ENCODE assay signal across 14 mouse cellular contexts in genomic region chr5:9446146-9446545, GRCm38 (mm10).
DNase-seq lines count a peak whose midpoint lies in the region; ATAC-seq and TF ChIP-seq lines count a peak whose summit lies in the region.
"Had no signal": no experiment of that assay in that cellular context is flagged by ENCODE, and none has a peak within 500 bp of the region (broad histone marks: within the 10 kb centered on the region; RNA-seq: fewer than 3 reads in every experiment).

No protein-coding gene starts in this region.

- 0% methylated on average over 1 of the region's 1 CpGs for WGBS in kidney, embryonic 16.5 days
- 17% methylated on average over 1 of the region's 1 CpGs for WGBS in limb, embryonic 14.5 days

- H3K27ac ChIP-seq in kidney, embryonic 16.5 days (ENCODE audit: low read length), result no peak overlapping the region
- H3K27ac ChIP-seq in limb, embryonic 14.5 days (replicated peaks; ENCODE audit: low read depth, low read length), result no peak overlapping the region
- H3K27ac ChIP-seq: lung, embryonic 15.5 days had no signal

- H3K9me3 ChIP-seq in kidney, embryonic 16.5 days (ENCODE audit: low read length), result no peaks in the 10 kb centered on the region
- no peaks in the 10 kb centered on the region for H3K9me3 ChIP-seq in limb, embryonic 14.5 days (ENCODE audit: control insufficient read depth, low read length)
- H3K9me3 ChIP-seq: lung, embryonic 15.5 days had no signal

- no peaks in the 10 kb centered on the region for H3K27me3 ChIP-seq in kidney, embryonic 16.5 days (ENCODE audit: insufficient read depth, low read length)
- no peaks in the 10 kb centered on the region for H3K27me3 ChIP-seq in limb, embryonic 14.5 days (ENCODE audit: control insufficient read depth, insufficient read depth, low read length)
- H3K27me3 ChIP-seq: lung, embryonic 15.5 days had no signal

- DNase-seq in adrenal gland, postnatal 14 days, result peak; percentile 38
- DNase-seq in adrenal gland, adult 2 months, result no peak
- DNase-seq in kidney, postnatal 4 days, result peak; percentile 74 to 77
- DNase-seq in R1 (ENCODE audit: low read depth, low spot score), result peak; percentile 31
- DNase-seq in limb, embryonic 14.5 days (ENCODE audit: low spot score), result peak; percentile 52
- DNase-seq in gastrocnemius, postnatal 4 days (ENCODE audit: low spot score in 2 of 2), result no peak
- no peak for DNase-seq in thymus, postnatal 14 days
- DNase-seq: B cell, adult 2 months; cerebellum, postnatal 14 days; spleen, adult 18-20 months had no signal

- no peak for TF ChIP-seq POLR2A in limb, embryonic 14.5 days (IDR thresholded peaks at IDR 0.05; ENCODE audit: borderline replicate concordance, extremely low read depth, insufficient read depth, insufficient read length)

- H3K9ac ChIP-seq in kidney, embryonic 16.5 days (replicated peaks; ENCODE audit: low read length), result no peak overlapping the region
- no peak overlapping the region for H3K9ac ChIP-seq in limb, embryonic 14.5 days (ENCODE audit: low read depth, low read length, severe bottlenecking)
- H3K9ac ChIP-seq: lung, embryonic 15.5 days had no signal

- no peak overlapping the region for H3K4me3 ChIP-seq in kidney, embryonic 16.5 days (ENCODE audit: low read length)
- no peak overlapping the region for H3K4me3 ChIP-seq in limb, embryonic 14.5 days (replicated peaks; ENCODE audit: low read length)
- H3K4me3 ChIP-seq: lung, embryonic 15.5 days had no signal

- H3K4me1 ChIP-seq in kidney, embryonic 16.5 days (ENCODE audit: insufficient read depth, low read length), result no peaks in the 10 kb centered on the region
- no peaks in the 10 kb centered on the region for H3K4me1 ChIP-seq in limb, embryonic 14.5 days (ENCODE audit: control insufficient read depth, insufficient read depth, low read length)
- H3K4me1 ChIP-seq: lung, embryonic 15.5 days had no signal

- ATAC-seq in kidney, embryonic 16.5 days (ENCODE audit: low FRiP score, low TSS enrichment), result no peak
- ATAC-seq in limb, embryonic 14.5 days (ENCODE audit: low FRiP score, low read depth), result no peak
- ATAC-seq: activated CD4-positive, CD25-positive, alpha-beta regulatory T cell, adult 4 months; forebrain, embryonic 16.5 days had no signal

- no peak overlapping the region for H3K4me2 ChIP-seq in kidney, embryonic 16.5 days (replicated peaks; ENCODE audit: low read depth, low read length)
- no peak overlapping the region for H3K4me2 ChIP-seq in limb, embryonic 14.5 days (replicated peaks; ENCODE audit: low read depth, low read length, severe bottlenecking)
- H3K4me2 ChIP-seq: lung, embryonic 15.5 days had no signal

- no peaks in the 10 kb centered on the region for H3K36me3 ChIP-seq in kidney, embryonic 16.5 days (ENCODE audit: insufficient read depth, low read length)
- H3K36me3 ChIP-seq in limb, embryonic 14.5 days (ENCODE audit: control insufficient read depth, insufficient read depth, low read length), result no peaks in the 10 kb centered on the region
- H3K36me3 ChIP-seq: lung, embryonic 15.5 days had no signal

Comparison
In these comparisons a context has a peak if more than half of its experiments do, and no peak if none do; other contexts are left out.
1. DNase-seq: peak in adrenal gland, postnatal 14 days (single experiment), kidney, postnatal 4 days (2 of 2), R1 (single experiment) and limb, embryonic 14.5 days (single experiment); none in adrenal gland, adult 2 months (single experiment), gastrocnemius, postnatal 4 days (0 of 2) and thymus, postnatal 14 days (single experiment).